Mouse (Mus musculus) v-Abl transformed pro-B cells (cell line): ENCODE measurements around the gene Rufy4.

Experiments used
- in situ Hi-C, 2 experiments: fragments of 400-800 bp; cut with MboI; formaldehyde crosslinking; loops; one replicate each; pipeline ENCODE4 v1.15.1; 2025; ENCODE audit not compliant: unreplicated experiment in 2 of 2

The Rufy4 gene

GRCm38 (mm10) chr1:74124991-74125552 is at the start of gene Rufy4:
TSS of gene Rufy4 (plus strand) at chr1:74125541.
- in situ Hi-C loops = no loop called here

- in situ Hi-C loops = no loop called here
Measured at GRCm38 (mm10) chr1:74076230-74076629, 49.1 kb upstream of the Rufy4 start.

- in situ Hi-C loops = no loop called here
Measured at GRCm38 (mm10) chr1:74077353-74077752, 48.0 kb upstream of the Rufy4 start.

- in situ Hi-C loops = no loop called here
Measured at GRCm38 (mm10) chr1:74081573-74081989, 43.8 kb upstream of the Rufy4 start.

GRCm38 (mm10) chr1:74082841-74083463 is 42.4 kb upstream of the Rufy4 start:
- in situ Hi-C loops = no loop called here

GRCm38 (mm10) chr1:74084065-74084705 is 41.2 kb upstream of the Rufy4 start:
- in situ Hi-C loops = no loop called here

GRCm38 (mm10) chr1:74084752-74085151 is 40.6 kb upstream of the Rufy4 start:
- in situ Hi-C loops = no loop called here

GRCm38 (mm10) chr1:74085566-74085965 is 39.8 kb upstream of the Rufy4 start:
- in situ Hi-C loops = no loop called here

- in situ Hi-C loops = no loop called here
Measured at GRCm38 (mm10) chr1:74088569-74088968, 36.8 kb upstream of the Rufy4 start.

- in situ Hi-C loops = no loop called here
Measured at GRCm38 (mm10) chr1:74090329-74090728, 35.0 kb upstream of the Rufy4 start.

- in situ Hi-C loops = no loop called here
Measured at GRCm38 (mm10) chr1:74091138-74091537, 34.2 kb upstream of the Rufy4 start.

- in situ Hi-C loops = no loop called here
Measured at GRCm38 (mm10) chr1:74091611-74092224, 33.6 kb upstream of the Rufy4 start.

GRCm38 (mm10) chr1:74092242-74092641 is 33.1 kb upstream of the Rufy4 start:
- in situ Hi-C loops = no loop called here

- in situ Hi-C loops = no loop called here
Measured at GRCm38 (mm10) chr1:74093447-74093846, 31.9 kb upstream of the Rufy4 start.

- in situ Hi-C loops = no loop called here
Measured at GRCm38 (mm10) chr1:74094497-74095270, 30.7 kb upstream of the Rufy4 start.

- in situ Hi-C loops = no loop called here
Measured at GRCm38 (mm10) chr1:74095296-74095695, 30.0 kb upstream of the Rufy4 start.

- in situ Hi-C loops = no loop called here
Measured at GRCm38 (mm10) chr1:74095728-74096127, 29.6 kb upstream of the Rufy4 start.

- in situ Hi-C loops = no loop called here
Measured at GRCm38 (mm10) chr1:74098004-74099000, 27.0 kb upstream of the Rufy4 start.

GRCm38 (mm10) chr1:74099001-74099435 is 26.3 kb upstream of the Rufy4 start:
- in situ Hi-C loops = no loop called here
